Mouse (Mus musculus) C2C12 (cell line): Measurements from ENCODE around the gene Tmem97.

Experiments
- CEBPB ChIP-seq: IDR thresholded peaks from one replicate; pipeline ENCODE4 v1.6.1; 2011; ENCODE audit warnings: low read depth, mild to moderate bottlenecking, control low read depth, moderate library complexity
- CTCF ChIP-seq: IDR thresholded peaks from one replicate; pipeline ENCODE4 v1.5.1; 2011; ENCODE audit not compliant: control insufficient read depth, insufficient read depth, insufficient read length
- FOSL1 ChIP-seq: IDR thresholded peaks from one replicate; pipeline ENCODE4 v1.8.0; 2011; ENCODE audit warnings: mild to moderate bottlenecking, low read length; ENCODE audit not compliant: poor library complexity, insufficient read depth, severe bottlenecking
- MAX ChIP-seq: IDR thresholded peaks from one replicate; pipeline ENCODE4 v1.6.1; 2011; ENCODE audit warnings: mild to moderate bottlenecking, control low read depth
- MYOG ChIP-seq: IDR thresholded peaks from one replicate; pipeline ENCODE4 v1.6.1; 2011; ENCODE audit not compliant: control insufficient read depth, insufficient read length; ENCODE audit errors: extremely low read depth
- USF1 ChIP-seq: IDR thresholded peaks from one replicate; pipeline ENCODE4 v1.6.1; 2011; ENCODE audit warnings: low read depth, mild to moderate bottlenecking, control low read depth, moderate library complexity

- no peak for TF ChIP-seq CTCF
- TF ChIP-seq MAX: no peak
- no peak for TF ChIP-seq CEBPB
- TF ChIP-seq MYOG: no peak
- no peak for TF ChIP-seq FOSL1
- TF ChIP-seq USF1: no peak
Measured at GRCm38 (mm10) chr11:78497071-78497541, 53.5 kb downstream of the Tmem97 start.
